Mouse (Mus musculus) adrenal gland, adult (tissue): Measurements from ENCODE around the gene Bmi1.

Experiments used
- DNase-seq, 2 experiments: peaks; one replicate each; pipeline ENCODE4 v3.0.0; 2022 to 2023; ENCODE audit warnings: low spot score in 1 of 2; ENCODE audit not compliant: inconsistent age in 2 of 2

Gene Bmi1

GRCm38 (mm10) chr2:18687671-18688170 lies 10.9 kb downstream of the Bmi1 start:
- no peak for DNase-seq

- DNase-seq, result peak in 1 of 2 experiments; percentile 42
Observed at GRCm38 (mm10) chr2:18688286-18688685, 11.5 kb downstream of the Bmi1 start.

GRCm38 (mm10) chr2:18688708-18689063 lies 11.9 kb downstream of the Bmi1 start:
- peak; percentile 60 to 81 for DNase-seq

- DNase-seq, result peak; percentile 64 to 90
Observed at GRCm38 (mm10) chr2:18689064-18689921, 12.5 kb downstream of the Bmi1 start.

- DNase-seq, result peak; percentile 54 to 78
Observed at GRCm38 (mm10) chr2:18690055-18690691, 13.4 kb downstream of the Bmi1 start.

GRCm38 (mm10) chr2:18690756-18691155 lies 13.9 kb downstream of the Bmi1 start:
- no peak for DNase-seq

GRCm38 (mm10) chr2:18692031-18692430 lies 15.2 kb downstream of the Bmi1 start:
- DNase-seq, result no peak

- DNase-seq, result no peak
Observed at GRCm38 (mm10) chr2:18692548-18692947, 15.7 kb downstream of the Bmi1 start.

GRCm38 (mm10) chr2:18693491-18693870 lies 16.7 kb downstream of the Bmi1 start:
- DNase-seq, result no peak

GRCm38 (mm10) chr2:18693871-18694610 lies 17.2 kb downstream of the Bmi1 start, which contains the start of gene Spag6:
Gene Spag6 (plus strand): TSS chr2:18694032.
- peak; percentile 84 to 96 for DNase-seq

- DNase-seq, result no peak
Observed at GRCm38 (mm10) chr2:18694611-18694950, 17.8 kb downstream of the Bmi1 start.

GRCm38 (mm10) chr2:18695163-18695562 lies 18.3 kb downstream of the Bmi1 start:
- no peak for DNase-seq

GRCm38 (mm10) chr2:18695629-18696150 lies 18.9 kb downstream of the Bmi1 start:
- DNase-seq, result no peak

- peak in 1 of 2 experiments; percentile 47 for DNase-seq
Observed at GRCm38 (mm10) chr2:18697591-18698244, 20.9 kb downstream of the Bmi1 start.

- DNase-seq, result peak in 1 of 2 experiments; percentile 72
Observed at GRCm38 (mm10) chr2:18698663-18699385, 22.0 kb downstream of the Bmi1 start.

GRCm38 (mm10) chr2:18699401-18699990 lies 22.7 kb downstream of the Bmi1 start:
- no peak for DNase-seq

- DNase-seq, result no peak
Observed at GRCm38 (mm10) chr2:18710356-18710755, 33.5 kb downstream of the Bmi1 start.

- DNase-seq, result peak in 1 of 2 experiments; percentile 24
Observed at GRCm38 (mm10) chr2:18713071-18713470, 36.3 kb downstream of the Bmi1 start.

GRCm38 (mm10) chr2:18714337-18714736 lies 37.5 kb downstream of the Bmi1 start:
- no peak for DNase-seq

GRCm38 (mm10) chr2:18718521-18718920 lies 41.7 kb downstream of the Bmi1 start:
- no peak for DNase-seq
